Mouse (Mus musculus) MEL (cell line): ENCODE results near the gene Top1. TPM values are rescaled to one million over a fixed set of nuclear protein-coding genes. Genes with fewer than 3 reads are reported as not detected.

Experiments
- DNase-seq: peaks from one replicate; pipeline ENCODE4 v3.0.0; 2011; ENCODE audit warnings: low read depth, low spot score
- H3K27ac ChIP-seq: 2 replicates; pipeline ENCODE4 v1.5.1; 2012; ENCODE audit warnings: low read depth, mild to moderate bottlenecking, control low read depth, low read length, moderate library complexity; ENCODE audit not compliant: control insufficient read depth
- H3K27me3 ChIP-seq, 2 experiments: fragments of 150-350 bp in 1 of 2; sonication (generic) in 1 of 2; 2 replicates each; pipeline ENCODE4 v1.6.1; 2012; ENCODE audit warnings: low read length in 2 of 2, mild to moderate bottlenecking in 2 of 2, improper control_type of control experiment in 1 of 2, moderate library complexity in 1 of 2; ENCODE audit not compliant: insufficient read depth in 2 of 2, control insufficient read depth in 1 of 2
- H3K36me3 ChIP-seq, 2 experiments: 2 replicates each; pipeline ENCODE4 v1.6.1; 2012 to 2014; ENCODE audit warnings: low read length in 2 of 2, improper control_type of control experiment in 1 of 2, inconsistent platforms in 1 of 2, mild to moderate bottlenecking in 1 of 2; ENCODE audit not compliant: insufficient read depth in 2 of 2, control insufficient read depth in 1 of 2
- H3K4me1 ChIP-seq, 2 experiments: fragments of 150-350 bp in 1 of 2; sonication (generic) in 1 of 2; 2 replicates each; pipeline ENCODE4 v1.6.1; 2012; ENCODE audit warnings: low read length in 2 of 2, improper control_type of control experiment in 1 of 2, mild to moderate bottlenecking in 1 of 2; ENCODE audit not compliant: insufficient read depth in 2 of 2, control insufficient read depth in 1 of 2
- H3K4me3 ChIP-seq, 2 experiments: fragments of 150-350 bp in 1 of 2; sonication (generic) in 1 of 2; 2 replicates each; pipeline ENCODE4 v1.5.1; 2012; ENCODE audit warnings: low read depth in 2 of 2, low read length in 2 of 2, mild to moderate bottlenecking in 2 of 2, moderate library complexity in 2 of 2, control low read depth in 1 of 2, improper control_type of control experiment in 1 of 2; ENCODE audit not compliant: control insufficient read depth in 1 of 2, insufficient read depth in 1 of 2
- H3K79me2 ChIP-seq: 2 replicates; pipeline ENCODE4 v1.6.1; 2012; ENCODE audit warnings: mild to moderate bottlenecking, low read length, moderate library complexity; ENCODE audit not compliant: control insufficient read depth, poor library complexity, insufficient read depth
- H3K9ac ChIP-seq: 2 replicates; pipeline ENCODE4 v1.6.1; 2012; ENCODE audit warnings: low read depth, mild to moderate bottlenecking, control low read depth, low read length, moderate library complexity; ENCODE audit not compliant: control insufficient read depth, poor library complexity, severe bottlenecking
- H3K9me3 ChIP-seq: fragments of 150-350 bp; sonication (generic); replicated peaks from 2 replicates; pipeline ENCODE4 v1.6.1; 2012; ENCODE audit warnings: mild to moderate bottlenecking, low read length, improper control_type of control experiment, moderate library complexity; ENCODE audit not compliant: insufficient read depth
- BHLHE40 ChIP-seq: IDR thresholded peaks from 2 replicates; pipeline ENCODE4 v1.6.1; 2012; ENCODE audit warnings: low read depth, mild to moderate bottlenecking, inconsistent platforms, low read length, improper control_type of control experiment, borderline replicate concordance
- CHD1 ChIP-seq: IDR thresholded peaks from 2 replicates; pipeline ENCODE4 v1.6.1; 2012; ENCODE audit warnings: low read depth, mild to moderate bottlenecking, inconsistent platforms, low read length, improper control_type of control experiment
- CHD2 ChIP-seq: IDR thresholded peaks from 2 replicates; pipeline ENCODE4 v1.6.1; 2011; ENCODE audit warnings: low read length, improper control_type of control experiment
- E2F4 ChIP-seq: IDR thresholded peaks from 2 replicates; pipeline ENCODE4 v1.6.1; 2011; ENCODE audit warnings: low read depth, low read length, improper control_type of control experiment, borderline replicate concordance
- ELF1 ChIP-seq: IDR thresholded peaks from 2 replicates; pipeline ENCODE4 v1.6.1; 2014; ENCODE audit warnings: low read depth, mild to moderate bottlenecking, inconsistent platforms, low read length, improper control_type of control experiment, moderate library complexity
- EP300 ChIP-seq, 2 experiments: IDR thresholded peaks; 2 replicates each; pipeline ENCODE4 v1.6.1; 2011; ENCODE audit warnings: improper control_type of control experiment in 2 of 2, low read length in 2 of 2, low read depth in 1 of 2, mild to moderate bottlenecking in 1 of 2
- GABPA ChIP-seq: IDR thresholded peaks from 2 replicates; pipeline ENCODE4 v1.6.1; 2012; ENCODE audit warnings: low read depth, mild to moderate bottlenecking, inconsistent platforms, low read length, improper control_type of control experiment, moderate library complexity
- HCFC1 ChIP-seq: IDR thresholded peaks from 2 replicates; pipeline ENCODE4 v1.6.1; 2012; ENCODE audit warnings: low read depth, mild to moderate bottlenecking, inconsistent platforms, low read length, improper control_type of control experiment, moderate library complexity
- JUND ChIP-seq: IDR thresholded peaks from 2 replicates; pipeline ENCODE4 v1.6.1; 2011; ENCODE audit warnings: low read depth, mild to moderate bottlenecking, improper control_type of control experiment, low read length
- KAT2A ChIP-seq: conservative IDR thresholded peaks from 2 replicates; pipeline ENCODE4 v1.6.1; 2012; ENCODE audit warnings: low read depth, low read length, improper control_type of control experiment, inconsistent platforms
- MAFK ChIP-seq: IDR thresholded peaks from 2 replicates; pipeline ENCODE4 v1.6.1; 2011; ENCODE audit warnings: low read depth, mild to moderate bottlenecking, low read length, improper control_type of control experiment, borderline replicate concordance
- MAZ ChIP-seq: IDR thresholded peaks from 2 replicates; pipeline ENCODE4 v1.6.1; 2012; ENCODE audit warnings: low read depth, mild to moderate bottlenecking, inconsistent platforms, low read length, improper control_type of control experiment
- MEF2A ChIP-seq: IDR thresholded peaks from 2 replicates; pipeline ENCODE4 v1.6.1; 2014; ENCODE audit warnings: low read depth, mild to moderate bottlenecking, inconsistent platforms, low read length, improper control_type of control experiment; ENCODE audit not compliant: poor library complexity, insufficient replicate concordance, severe bottlenecking; ENCODE audit errors: extremely low read depth
- MXI1 ChIP-seq: IDR thresholded peaks from 2 replicates; pipeline ENCODE4 v1.6.1; 2011; ENCODE audit warnings: mild to moderate bottlenecking, low read depth, low read length, improper control_type of control experiment
- MYB ChIP-seq: IDR thresholded peaks from 2 replicates; pipeline ENCODE4 v1.6.1; 2011; ENCODE audit warnings: mild to moderate bottlenecking, low read depth, low read length, improper control_type of control experiment
- NELFE ChIP-seq: IDR thresholded peaks from 2 replicates; pipeline ENCODE4 v1.6.1; 2011; ENCODE audit warnings: low read depth, low read length, improper control_type of control experiment
- POLR2AphosphoS5 ChIP-seq: IDR thresholded peaks from 2 replicates; pipeline ENCODE4 v1.6.1; 2012; ENCODE audit warnings: low read depth, borderline replicate concordance, mild to moderate bottlenecking, inconsistent platforms, low read length, moderate library complexity, mixed read lengths
- RAD21 ChIP-seq: IDR thresholded peaks from 2 replicates; pipeline ENCODE4 v1.6.1; 2011; ENCODE audit warnings: mild to moderate bottlenecking, low read depth, low read length, improper control_type of control experiment
- SIN3A ChIP-seq: IDR thresholded peaks from 2 replicates; pipeline ENCODE4 v1.6.1; 2012; ENCODE audit warnings: low read length, improper control_type of control experiment, inconsistent platforms
- TAL1 ChIP-seq: IDR thresholded peaks from 2 replicates; pipeline ENCODE4 v1.6.1; 2012; ENCODE audit warnings: mild to moderate bottlenecking, inconsistent platforms, low read length, moderate library complexity, mixed read lengths
- TBP ChIP-seq: IDR thresholded peaks from 2 replicates; pipeline ENCODE4 v1.8.0; 2011; ENCODE audit warnings: low read depth, low read length, improper control_type of control experiment
- TCF12 ChIP-seq: IDR thresholded peaks from 2 replicates; pipeline ENCODE4 v1.6.1; 2014; ENCODE audit warnings: low read depth, mild to moderate bottlenecking, inconsistent platforms, low read length, improper control_type of control experiment, moderate library complexity
- USF1 ChIP-seq: IDR thresholded peaks from 2 replicates; pipeline ENCODE4 v1.6.1; 2014; ENCODE audit warnings: low read depth, mild to moderate bottlenecking, inconsistent platforms, low read length, improper control_type of control experiment, moderate library complexity
- ZC3H11A ChIP-seq: IDR thresholded peaks from 2 replicates; pipeline ENCODE4 v1.6.1; 2012; ENCODE audit warnings: low read depth, mild to moderate bottlenecking, inconsistent platforms, low read length, improper control_type of control experiment
- ZKSCAN1 ChIP-seq: IDR thresholded peaks from 2 replicates; pipeline ENCODE4 v1.6.1; 2012; ENCODE audit warnings: low read depth, mild to moderate bottlenecking, inconsistent platforms, low read length, improper control_type of control experiment, moderate library complexity
- ZNF384 ChIP-seq: IDR thresholded peaks from 2 replicates; pipeline ENCODE4 v1.6.1; 2012; ENCODE audit warnings: low read depth, mild to moderate bottlenecking, inconsistent platforms, low read length, improper control_type of control experiment
- polyA plus RNA-seq, 2 experiments: library from polyadenylated mRNA; stranded (reverse) in 1 of 2; unstranded in 1 of 2; fragments of >175 nt in 1 of 2; fragments of >200 nt in 1 of 2; gene quantifications; 2 replicates each; pipeline versions ENCODE4 v1.2.1 to v1.2.4; 2012; ENCODE audit warnings: low replicate concordance in 2 of 2, low read depth in 1 of 2; ENCODE audit not compliant: insufficient read length in 2 of 2, insufficient read depth in 1 of 2, missing spikeins in 1 of 2
- total RNA-seq: library from RNA; depleted of rRNA; stranded (reverse); fragments of 300-350 nt; gene quantifications from 2 replicates; pipeline ENCODE4 v1.2.3, GENCODE M21; 2012

The Top1 gene
- total and polyA plus RNA-seq, 3 experiments, result 33.5 to 123 (median 73.3) TPM

DNA sequence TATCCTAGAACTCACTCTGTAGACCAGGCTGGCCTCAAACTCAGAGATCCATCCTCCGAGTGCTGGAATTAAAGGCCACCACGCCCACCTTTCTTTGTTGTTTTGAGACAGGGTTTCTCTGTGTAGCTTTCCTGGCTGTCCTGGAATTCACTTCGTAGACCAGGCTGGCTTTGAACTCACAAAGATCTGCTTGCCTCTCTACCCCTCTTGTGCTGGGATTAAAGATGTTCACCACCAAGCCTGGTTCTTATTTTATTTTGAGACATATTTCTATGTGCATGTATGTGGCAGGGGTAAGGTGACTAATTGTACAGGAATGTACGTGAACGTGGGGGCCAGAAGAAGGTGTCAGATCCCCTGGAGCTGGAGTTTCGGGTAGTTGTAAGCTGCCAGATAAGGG, 27.9 kb upstream of the Top1 start:
- H3K9me3 ChIP-seq, result no peaks in the 10 kb centered on the region
- DNase-seq, result no peak
- TF ChIP-seq ZKSCAN1, result no peak
- TF ChIP-seq TAL1, result no peak
- no peak for TF ChIP-seq MXI1
- no peak for TF ChIP-seq TBP
- no peak for TF ChIP-seq ELF1
- no peak for TF ChIP-seq CHD1
- TF ChIP-seq E2F4, result no peak
- TF ChIP-seq ZC3H11A, result no peak
- TF ChIP-seq NELFE, result no peak
- no peak for TF ChIP-seq MEF2A
- no peak for TF ChIP-seq EP300 (IDR thresholded peaks at IDR 0.05; ENCODE audit: low read depth in 1 of 2, low read length in 2 of 2)
- peaks cover 0 to 13% of the 10 kb centered on the region in 2 experiments; a peak in 2 of 4 replicates for H3K36me3 ChIP-seq
- no peak overlapping the region for H3K9ac ChIP-seq
- peaks cover 2 to 11% of the 10 kb centered on the region in 2 experiments for H3K4me1 ChIP-seq
- H3K79me2 ChIP-seq, result no peaks in the 10 kb centered on the region
- H3K27ac ChIP-seq, result no peak overlapping the region
- no peaks in the 10 kb centered on the region for H3K27me3 ChIP-seq
- no peak overlapping the region for H3K4me3 ChIP-seq

DNA sequence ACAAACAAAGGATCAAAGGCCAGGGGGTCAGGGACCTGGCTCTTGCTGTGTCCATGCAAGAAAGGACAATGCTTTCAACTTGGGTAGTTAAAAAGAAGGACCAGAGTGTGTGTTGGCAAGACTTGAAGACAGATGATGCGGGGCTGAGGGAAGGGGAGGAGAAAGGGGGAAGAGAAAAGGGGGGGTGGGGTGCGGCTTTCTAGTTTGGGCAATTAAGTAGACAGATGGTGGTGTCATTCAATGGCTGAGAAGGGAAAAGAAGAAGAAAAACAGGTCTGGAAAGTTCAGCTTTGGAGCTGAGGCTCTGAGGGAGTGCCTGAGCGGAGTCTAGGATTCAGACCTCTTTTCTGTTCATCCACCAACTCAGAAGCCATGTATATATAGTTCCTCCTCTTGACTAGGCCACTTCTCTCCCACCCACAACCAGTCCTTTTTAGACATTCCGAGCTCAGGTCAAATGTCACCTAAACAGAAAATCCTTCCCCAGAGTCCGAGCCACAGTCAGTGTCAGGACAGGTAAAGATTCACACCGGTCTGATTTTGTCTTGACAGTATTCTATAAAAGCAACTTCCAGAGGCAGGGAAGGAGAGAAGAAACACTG, 27.0 kb upstream of the Top1 start:
- Histone ChIP-seq H3K4me1 (peaks cover 2 to 11% of the 10 kb centered on the region in 2 experiments), H3K36me3 (peaks cover 0 to 13% of the 10 kb centered on the region in 2 experiments; a peak in 2 of 4 replicates), H3K9ac (no peak overlapping the region), H3K27ac (no peak overlapping the region; the same call in 1 of the 2 replicates), H3K9me3 (no peaks in the 10 kb centered on the region), H3K27me3 (no peaks in the 10 kb centered on the region), H3K4me3 (no peak overlapping the region), H3K79me2 (no peaks in the 10 kb centered on the region)
- DNase-seq, result no peak
- TF ChIP-seq MAFK (no peak), TBP (no peak), ZNF384 (no peak), BHLHE40 (no peak), MXI1 (no peak)
- TF ChIP-seq, all 39 proteins: peak for 0

DNA sequence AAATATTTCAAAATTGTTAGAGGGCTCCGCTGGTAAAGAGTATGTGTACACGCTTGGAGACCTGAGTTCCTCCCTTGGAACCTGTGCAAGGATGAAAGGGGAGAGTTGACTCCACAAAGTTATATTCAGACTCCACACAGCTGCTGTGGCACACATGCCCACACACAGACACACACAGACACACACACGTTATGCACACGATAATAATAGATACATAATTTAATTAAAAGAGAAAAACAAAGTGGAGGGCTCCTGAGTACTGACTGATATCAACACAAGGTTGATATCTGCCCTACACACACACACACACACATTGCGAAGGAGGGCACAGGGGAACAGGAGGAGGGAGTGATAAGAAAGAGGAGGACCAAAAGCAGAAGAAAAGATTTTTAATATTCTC, 26.4 kb upstream of the Top1 start:
- Histone ChIP-seq H3K4me3 (no peak overlapping the region), H3K4me1 (peaks cover 2 to 11% of the 10 kb centered on the region in 2 experiments), H3K27me3 (no peaks in the 10 kb centered on the region), H3K9ac (no peak overlapping the region), H3K36me3 (peaks cover 0 to 13% of the 10 kb centered on the region in 2 experiments; a peak in 2 of 4 replicates), H3K9me3 (no peaks in the 10 kb centered on the region), H3K27ac (no peak overlapping the region; the same call in 1 of the 2 replicates), H3K79me2 (no peaks in the 10 kb centered on the region)
- peak; percentile 79 for DNase-seq
- TF ChIP-seq MAFK (no peak; the same call in 1 of the 2 replicates), ZC3H11A (no peak), JUND (no peak), USF1 (no peak), MYB (no peak), KAT2A (no peak), GABPA (no peak), RAD21 (no peak), CHD2 (no peak), HCFC1 (no peak), MXI1 (peak; percentile 44; the same call in 1 of the 2 replicates), SIN3A (peak; percentile 57), NELFE (no peak), POLR2AphosphoS5 (no peak), TCF12 (peak; percentile 99), MAZ (peak; percentile 77; the same call in 1 of the 2 replicates)
